Mouse (Mus musculus) inflammation-experienced regulatory T-cells, adult 6 months (primary cell): ENCODE measurements around the gene Rxrg. TPM values are rescaled to one million over a fixed set of nuclear protein-coding genes. Genes with fewer than 3 reads are reported as not detected.

Experiments used
- ATAC-seq: one replicate; pipeline ENCODE4 v1.8.0; 2017
- polyA plus RNA-seq, 3 experiments: library from polyadenylated mRNA; unstranded; fragments of 100-300 nt; shearing (Covaris generic); gene quantifications; one replicate each; pipeline ENCODE4 v1.2.1; 2017

The Rxrg gene
- polyA plus RNA-seq, 3 experiments from 2014 or later = not detected

GRCm38 (mm10) chr1:167648670-167649069 lies 50.5 kb downstream of the Rxrg start:
- no peak for ATAC-seq

- no peak for ATAC-seq
Observed at GRCm38 (mm10) chr1:167649122-167649633, 51.0 kb downstream of the Rxrg start.

DNA sequence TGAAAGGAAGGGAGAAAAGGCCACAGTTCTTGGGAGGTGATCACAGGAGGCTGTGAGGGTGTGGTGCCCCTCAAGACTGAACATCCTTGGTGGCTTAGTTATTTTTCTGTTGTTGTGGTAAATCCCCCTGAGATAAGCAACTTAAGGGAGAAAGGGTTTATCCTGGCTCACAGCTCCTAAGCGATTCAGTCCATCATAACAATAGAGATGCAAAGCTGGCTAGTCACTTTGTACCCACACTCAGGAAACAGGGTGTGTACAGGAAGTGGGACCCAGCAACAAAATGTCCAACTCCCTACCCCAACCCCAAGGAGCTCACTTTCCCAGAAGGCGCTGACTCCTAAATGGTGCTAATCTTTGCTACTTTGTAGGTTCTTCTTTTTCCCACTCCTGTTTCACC lies 54.2 kb downstream of the Rxrg start:
- no peak for ATAC-seq

- no peak for ATAC-seq
Observed at GRCm38 (mm10) chr1:167659065-167659464, 60.9 kb downstream of the Rxrg start.

- ATAC-seq = no peak
Observed at GRCm38 (mm10) chr1:167660521-167661101, 62.4 kb downstream of the Rxrg start.

DNA sequence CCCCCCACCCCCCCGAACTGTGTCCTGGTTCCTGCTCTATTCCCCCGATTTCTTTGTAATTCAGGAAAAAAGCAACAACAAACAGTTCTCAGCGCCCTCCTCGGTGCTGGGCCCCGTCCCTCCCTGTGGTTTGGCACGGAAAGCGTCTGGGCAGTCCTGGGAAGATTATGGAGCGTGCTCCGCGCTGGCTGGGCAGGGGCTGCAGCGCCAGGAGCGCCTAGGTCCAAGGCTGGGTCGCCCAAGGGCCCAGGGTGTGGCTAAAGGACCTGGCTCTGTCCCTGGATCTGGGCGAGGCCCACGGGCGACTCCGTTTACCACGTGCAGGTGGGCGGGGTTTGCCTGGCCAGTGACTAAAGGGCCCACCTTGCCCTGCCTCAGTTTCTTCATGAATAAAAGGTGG lies 62.9 kb downstream of the Rxrg start:
- no peak for ATAC-seq

DNA sequence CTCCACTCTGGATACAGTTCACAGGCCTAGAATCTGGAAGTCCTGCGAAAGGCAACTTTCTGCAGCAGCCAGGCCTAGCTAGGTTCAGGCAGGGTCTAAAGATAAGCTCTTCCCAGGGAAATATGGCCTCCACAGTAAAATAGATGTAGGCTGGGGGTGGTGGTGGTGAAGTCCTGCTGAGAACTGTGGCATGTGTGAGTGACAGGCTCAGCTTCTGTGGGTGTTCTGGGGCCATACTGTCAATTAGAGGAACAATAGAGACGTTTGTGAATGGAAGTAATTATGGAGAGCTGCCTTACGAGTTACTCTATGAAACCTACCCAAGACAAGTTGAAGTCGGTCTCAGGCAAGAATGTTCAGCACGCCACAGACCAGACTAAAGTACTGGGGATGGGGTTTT lies 65.0 kb downstream of the Rxrg start:
- ATAC-seq = no peak

GRCm38 (mm10) chr1:167669796-167670195 lies 71.6 kb downstream of the Rxrg start:
- ATAC-seq = no peak

GRCm38 (mm10) chr1:167672433-167672987 lies 74.3 kb downstream of the Rxrg start:
- no peak for ATAC-seq

GRCm38 (mm10) chr1:167679061-167679460 lies 80.9 kb downstream of the Rxrg start:
- ATAC-seq = no peak

GRCm38 (mm10) chr1:167688001-167688346 lies 89.8 kb downstream of the Rxrg start:
- no peak for ATAC-seq

DNA sequence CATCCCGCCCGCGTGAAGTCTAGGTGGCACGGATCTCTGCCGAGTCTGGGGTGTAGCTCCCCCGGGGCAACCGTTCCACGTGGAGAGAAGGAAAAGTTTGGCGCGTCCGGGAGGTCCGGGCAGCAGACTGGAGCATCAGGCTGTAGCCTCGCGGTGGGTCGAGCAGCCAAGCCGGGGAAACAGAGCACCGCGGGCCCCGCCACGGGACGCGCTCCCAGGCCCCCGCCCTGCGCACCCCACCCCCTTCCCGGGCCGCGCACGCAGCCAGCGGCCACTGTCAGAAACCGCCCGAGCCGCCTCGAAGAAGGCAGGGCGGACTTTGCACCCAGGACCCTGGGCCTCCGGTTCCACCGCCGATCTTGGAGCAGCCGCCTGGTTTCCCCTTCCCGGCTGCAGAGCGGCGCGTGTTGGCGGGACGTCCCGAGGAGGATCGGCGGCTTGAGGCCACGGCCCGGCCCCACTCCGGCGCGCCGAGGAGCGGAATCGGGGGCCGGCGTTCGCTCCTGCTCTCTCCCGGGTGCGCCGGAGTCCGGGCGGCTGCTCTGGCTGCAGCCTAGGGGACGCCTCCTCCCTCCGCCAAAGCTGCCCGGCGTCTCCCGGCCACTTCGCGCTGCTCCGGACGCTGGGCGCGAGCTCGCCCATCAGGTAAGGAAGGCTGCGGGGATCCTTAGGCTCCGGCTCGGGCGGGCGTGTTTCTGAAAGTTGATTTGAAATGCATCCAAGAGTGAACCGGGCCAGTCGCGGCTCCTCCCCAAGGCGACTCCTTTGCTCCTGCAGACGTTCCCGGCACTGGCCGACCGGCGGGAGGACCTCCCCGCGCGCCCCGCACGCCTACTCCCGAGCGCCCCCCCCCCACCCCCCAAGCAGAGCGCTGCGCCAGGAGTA lies 90.4 kb downstream of the Rxrg start:
- ATAC-seq = no peak

GRCm38 (mm10) chr1:167689232-167689261 lies 90.9 kb downstream of the Rxrg start, which contains the start of gene Lmx1a:
Gene Lmx1a, plus strand, starts transcription at chr1:167689237.
- ATAC-seq = no peak

Other genes starting within 250 kb of the Rxrg start
- gene Aldh9a1, start 248.4 kb upstream of the Rxrg start, polyA plus RNA-seq = 10 to 100 TPM; 47.7 to 61.2 (median 56.2) TPM
- 1 to 10 TPM; 1.3 to 4.7 (median 1.8) TPM for gene Mgst3, start 204.5 kb upstream of the Rxrg start, polyA plus RNA-seq
- gene Lrrc52, start 131.6 kb upstream of the Rxrg start, polyA plus RNA-seq = not detected
- under 1 TPM in 1 of 3 experiments, not detected in 2; 0.11 TPM for gene Lmx1a, start 90.9 kb downstream of the Rxrg start, polyA plus RNA-seq